Mouse (Mus musculus) hindbrain, embryonic 12.5 days (tissue): Measurements from ENCODE around the gene Zfhx3. TPM values are rescaled to one million over a fixed set of nuclear protein-coding genes. Genes with fewer than 3 reads are reported as not detected.

Experiments
- ATAC-seq: fragments of 200-750 bp; cut with Nextera tagmentation; 2 replicates; pipeline ENCODE4 v1.8.0; 2017; ENCODE audit warnings: moderate TSS enrichment; ENCODE audit not compliant: low FRiP score
- H3K27ac ChIP-seq: fragments of 300-500 bp; sonication (generic); 2 replicates; pipeline ENCODE4 v1.5.1; 2016; ENCODE audit warnings: mild to moderate bottlenecking
- H3K27me3 ChIP-seq: fragments of 300-500 bp; sonication (generic); 2 replicates; pipeline ENCODE4 v1.6.1; 2016; ENCODE audit warnings: mild to moderate bottlenecking
- H3K36me3 ChIP-seq: fragments of 300-500 bp; sonication (generic); 2 replicates; pipeline ENCODE4 v1.6.1; 2016; ENCODE audit warnings: mild to moderate bottlenecking
- H3K4me1 ChIP-seq: fragments of 300-500 bp; sonication (generic); 2 replicates; pipeline ENCODE4 v1.6.1; 2016
- H3K4me2 ChIP-seq: fragments of 300-500 bp; sonication (generic); replicated peaks from 2 replicates; pipeline ENCODE4 v1.6.1; 2016; ENCODE audit warnings: mild to moderate bottlenecking
- H3K4me3 ChIP-seq: fragments of 300-500 bp; sonication (generic); 2 replicates; pipeline ENCODE4 v1.5.1; 2016; ENCODE audit warnings: mild to moderate bottlenecking
- H3K9ac ChIP-seq: fragments of 300-500 bp; sonication (generic); 2 replicates; pipeline ENCODE4 v1.6.1; 2016; ENCODE audit warnings: mild to moderate bottlenecking, moderate library complexity
- H3K9me3 ChIP-seq: fragments of 300-500 bp; sonication (generic); replicated peaks from 2 replicates; pipeline ENCODE4 v1.6.1; 2016; ENCODE audit warnings: mild to moderate bottlenecking
- WGBS: fragments of 180-500 bp; shearing (Covaris S2); methylation state at CpG from one replicate; pipeline ENCODE4 v1.1.7; 2016; 5-methylcytosine and 5-hydroxymethylcytosine counted together
- polyA plus RNA-seq: library from polyadenylated mRNA; unstranded; fragments of >200 nt; fragmentation: Nextera tagmentation; extraction: Ambion mirVana; gene quantifications from 2 replicates; pipeline ENCODE4 v1.2.1, GENCODE M21; 2016

Zfhx3 gene
- polyA plus RNA-seq, 1 experiment from 2014 or later, result 56.8 TPM

DNA sequence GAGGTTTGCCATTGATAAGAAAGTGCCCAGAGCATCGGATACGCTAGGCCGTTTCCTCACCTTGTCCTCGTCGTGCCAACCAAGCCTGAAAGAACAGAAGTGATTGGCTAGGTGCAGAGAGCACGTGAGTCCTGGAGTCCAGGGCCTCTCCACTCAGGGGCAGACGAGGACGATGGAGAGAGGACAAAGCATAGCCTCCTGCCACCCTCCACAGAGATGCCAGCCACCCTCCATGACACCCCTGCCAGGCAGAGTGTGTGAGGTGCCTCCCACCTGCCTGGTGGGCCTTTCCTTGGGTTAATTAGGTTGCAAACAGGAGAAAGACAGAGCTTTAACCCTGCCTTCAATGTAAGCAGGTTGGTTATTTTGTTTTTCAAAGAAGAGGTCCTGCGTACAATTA is 965.6 kb downstream of the Zfhx3 start:
- no peak overlapping the region for H3K4me3 ChIP-seq
- peak; percentile 30; the same call in 1 of the 2 replicates for ATAC-seq
- no peaks in the 10 kb centered on the region for H3K27me3 ChIP-seq
- no peaks in the 10 kb centered on the region for H3K9me3 ChIP-seq
- H3K4me2 ChIP-seq, result 0 out of 2 replicates have a peak overlapping the region, but pooled peaks have one; percentile 16
- 68% methylated on average over 9 of the region's 9 CpGs for WGBS
- peaks cover 76% of the 10 kb centered on the region for H3K4me1 ChIP-seq
- no peaks in the 10 kb centered on the region for H3K36me3 ChIP-seq
- peak overlapping the region; percentile 89 for H3K27ac ChIP-seq
- no peak overlapping the region for H3K9ac ChIP-seq

DNA sequence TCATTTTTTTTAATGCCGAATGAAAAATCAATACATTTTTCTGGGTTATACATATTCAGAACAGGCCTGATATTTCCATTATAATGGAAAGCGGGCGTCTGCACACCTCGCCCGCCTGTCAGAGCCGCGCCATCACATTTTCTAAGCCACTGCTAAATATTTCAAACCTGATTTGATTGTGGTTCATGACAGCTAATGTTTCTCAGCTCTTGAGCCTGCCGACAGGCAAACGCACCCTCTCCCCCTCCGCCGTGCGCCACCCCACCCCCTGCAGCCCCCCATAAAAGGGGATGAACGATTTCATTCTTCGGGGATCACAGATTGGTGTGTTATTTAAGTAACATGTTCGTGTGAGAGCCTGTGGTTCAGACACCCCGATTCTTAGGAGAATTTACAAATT is 966.1 kb downstream of the Zfhx3 start:
- H3K4me3 ChIP-seq, result no peak overlapping the region
- no peaks in the 10 kb centered on the region for H3K9me3 ChIP-seq
- no peaks in the 10 kb centered on the region for H3K36me3 ChIP-seq
- ATAC-seq, result no peak; the same call in 1 of the 2 replicates
- no peak overlapping the region for H3K9ac ChIP-seq
- WGBS, result 45% methylated on average over 16 of the region's 16 CpGs
- peaks cover 72% of the 10 kb centered on the region for H3K4me1 ChIP-seq
- H3K27me3 ChIP-seq, result no peaks in the 10 kb centered on the region
- H3K4me2 ChIP-seq, result peak overlapping the region; percentile 16
- peak overlapping the region; percentile 89 for H3K27ac ChIP-seq

DNA sequence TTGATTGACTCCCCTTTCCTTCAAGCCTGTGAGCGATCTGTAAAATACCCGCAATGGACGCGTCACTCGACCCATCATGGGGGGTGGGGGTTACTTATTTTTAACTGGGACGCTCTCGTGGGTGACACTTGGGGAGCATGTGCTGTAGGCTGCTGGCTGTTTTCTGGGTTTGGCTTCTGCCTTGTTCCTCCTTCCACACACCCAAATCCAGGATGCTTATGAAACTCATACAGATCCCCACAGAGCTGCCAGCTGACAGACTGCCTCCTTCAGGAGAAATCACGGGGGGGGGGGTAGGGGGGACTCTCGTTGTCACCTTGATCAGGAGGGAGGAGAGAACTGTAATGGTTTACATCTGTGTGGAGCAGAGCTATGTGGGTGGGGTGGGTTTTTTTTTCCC is 966.6 kb downstream of the Zfhx3 start:
- WGBS, result 52% methylated on average over 9 of the region's 9 CpGs
- ATAC-seq, result no peak; the same call in 1 of the 2 replicates
- H3K9me3 ChIP-seq, result no peaks in the 10 kb centered on the region
- H3K4me3 ChIP-seq, result no peak overlapping the region
- H3K4me2 ChIP-seq, result no peak overlapping the region; the same call in 1 of the 2 replicates
- H3K9ac ChIP-seq, result no peak overlapping the region
- H3K27me3 ChIP-seq, result no peaks in the 10 kb centered on the region
- peaks cover 67% of the 10 kb centered on the region for H3K4me1 ChIP-seq
- H3K36me3 ChIP-seq, result no peaks in the 10 kb centered on the region
- peak overlapping the region; percentile 89 for H3K27ac ChIP-seq

DNA sequence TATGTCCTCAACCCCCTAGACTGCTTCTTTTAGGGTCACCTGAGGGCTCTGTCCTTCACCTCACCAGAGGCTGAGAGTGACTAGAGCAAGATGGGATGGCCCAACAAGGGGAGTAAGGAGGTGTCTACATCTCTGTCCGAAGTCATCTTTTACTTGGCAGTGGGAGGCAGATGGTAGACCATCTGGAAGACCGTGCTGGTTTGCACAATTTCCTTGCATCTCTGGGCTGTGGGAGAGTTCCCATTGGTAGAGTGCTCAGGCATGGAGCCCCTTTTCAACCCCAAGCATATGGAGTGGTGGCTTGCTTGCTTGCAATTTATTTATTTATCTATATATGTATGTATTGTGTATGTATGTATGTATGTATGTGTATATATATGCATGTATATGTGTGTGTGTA is 967.0 kb downstream of the Zfhx3 start:
- Histone ChIP-seq H3K9ac (no peak overlapping the region), H3K4me1 (peaks cover 62% of the 10 kb centered on the region), H3K9me3 (no peaks in the 10 kb centered on the region), H3K27ac (peak overlapping the region; percentile 89), H3K4me3 (no peak overlapping the region), H3K4me2 (no peak overlapping the region), H3K36me3 (no peaks in the 10 kb centered on the region), H3K27me3 (no peaks in the 10 kb centered on the region)
- ATAC-seq, result peak; percentile 17; the same call in 1 of the 2 replicates
- WGBS, result 59% methylated on average over 2 of the region's 2 CpGs

DNA sequence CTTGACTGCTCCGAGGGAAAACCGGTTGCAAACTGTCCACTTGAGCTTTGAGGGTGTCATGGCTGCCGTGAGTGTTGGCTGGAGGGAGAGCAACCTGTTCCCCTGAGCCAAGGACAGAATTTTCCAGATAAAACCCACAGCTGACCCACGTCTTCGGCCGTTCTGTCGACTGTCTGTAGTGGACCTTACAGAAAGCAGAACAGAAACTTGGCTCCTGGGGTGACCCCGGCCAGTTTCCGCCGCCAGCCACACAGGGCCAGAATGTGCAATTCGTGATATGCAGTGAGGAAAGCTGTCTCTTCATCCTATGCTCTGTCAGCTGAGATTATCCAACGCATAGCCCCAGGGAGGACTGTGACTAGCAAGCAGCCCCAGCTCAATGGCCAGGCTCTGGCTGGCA is 968.4 kb downstream of the Zfhx3 start:
- no peaks in the 10 kb centered on the region for H3K36me3 ChIP-seq
- H3K27me3 ChIP-seq, result no peaks in the 10 kb centered on the region
- H3K9ac ChIP-seq, result no peak overlapping the region
- no peak for ATAC-seq
- WGBS, result 82% methylated on average over 12 of the region's 12 CpGs
- H3K4me2 ChIP-seq, result no peak overlapping the region
- H3K4me3 ChIP-seq, result no peak overlapping the region
- peaks cover 54% of the 10 kb centered on the region for H3K4me1 ChIP-seq
- H3K27ac ChIP-seq, result peak overlapping the region; percentile 67
- H3K9me3 ChIP-seq, result no peaks in the 10 kb centered on the region

DNA sequence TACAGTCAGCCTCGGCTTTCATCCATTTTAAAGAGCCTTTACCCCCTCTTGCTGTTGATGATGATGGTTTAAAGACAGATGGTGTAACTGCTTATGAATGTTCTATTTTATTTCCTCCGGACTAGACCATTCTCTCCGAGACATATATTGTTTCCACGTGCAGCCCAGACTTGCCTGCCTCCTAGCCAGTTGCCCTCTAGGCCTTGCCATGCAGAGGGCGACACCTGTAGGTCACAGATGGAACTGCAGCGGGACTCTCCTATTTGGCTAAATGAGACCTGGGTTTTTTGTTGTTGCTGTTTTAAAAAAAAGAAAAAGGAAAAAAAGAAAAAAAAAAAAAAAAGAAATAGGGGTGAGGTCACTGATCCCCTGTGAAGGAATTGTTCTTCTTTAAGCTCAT is 969.1 kb downstream of the Zfhx3 start:
- H3K9me3 ChIP-seq, result no peaks in the 10 kb centered on the region
- H3K9ac ChIP-seq, result no peak overlapping the region
- H3K4me2 ChIP-seq, result no peak overlapping the region
- H3K27me3 ChIP-seq, result no peaks in the 10 kb centered on the region
- peaks cover 3% of the 10 kb centered on the region for H3K36me3 ChIP-seq
- no peak overlapping the region; the same call in 1 of the 2 replicates for H3K27ac ChIP-seq
- H3K4me1 ChIP-seq, result peaks cover 50% of the 10 kb centered on the region
- ATAC-seq, result no peak
- no peak overlapping the region for H3K4me3 ChIP-seq
- whole genome bisulfite sequencing, result 7% methylated on average over 6 of the region's 6 CpGs

DNA sequence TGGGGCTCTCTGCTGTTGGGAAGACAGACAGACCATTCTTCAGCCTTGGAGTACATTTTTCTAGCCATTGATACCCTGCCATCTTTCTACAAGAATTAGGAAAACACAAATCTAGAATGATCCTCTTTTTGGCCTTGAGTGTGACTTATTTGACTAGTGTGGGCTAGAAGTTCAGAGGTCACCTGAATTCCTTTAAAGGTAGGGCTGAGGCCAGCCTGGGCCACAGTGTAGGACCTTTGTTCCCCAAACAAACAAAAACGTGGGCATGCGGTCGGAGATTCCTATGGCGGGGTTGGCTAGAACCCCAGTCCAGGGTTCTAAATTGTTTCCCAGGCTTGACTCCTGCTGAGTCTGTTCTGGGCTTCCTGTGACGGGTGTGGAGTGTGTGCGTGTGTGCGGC is 970.6 kb downstream of the Zfhx3 start:
- H3K27ac ChIP-seq, result no peak overlapping the region; the same call in 1 of the 2 replicates
- 88% methylated on average over 7 of the region's 7 CpGs for WGBS
- H3K4me2 ChIP-seq, result no peak overlapping the region
- peaks cover 38% of the 10 kb centered on the region for H3K4me1 ChIP-seq
- H3K9me3 ChIP-seq, result no peaks in the 10 kb centered on the region
- H3K9ac ChIP-seq, result no peak overlapping the region
- H3K4me3 ChIP-seq, result no peak overlapping the region
- no peak for ATAC-seq
- H3K36me3 ChIP-seq, result peaks cover 7% of the 10 kb centered on the region
- H3K27me3 ChIP-seq, result no peaks in the 10 kb centered on the region

DNA sequence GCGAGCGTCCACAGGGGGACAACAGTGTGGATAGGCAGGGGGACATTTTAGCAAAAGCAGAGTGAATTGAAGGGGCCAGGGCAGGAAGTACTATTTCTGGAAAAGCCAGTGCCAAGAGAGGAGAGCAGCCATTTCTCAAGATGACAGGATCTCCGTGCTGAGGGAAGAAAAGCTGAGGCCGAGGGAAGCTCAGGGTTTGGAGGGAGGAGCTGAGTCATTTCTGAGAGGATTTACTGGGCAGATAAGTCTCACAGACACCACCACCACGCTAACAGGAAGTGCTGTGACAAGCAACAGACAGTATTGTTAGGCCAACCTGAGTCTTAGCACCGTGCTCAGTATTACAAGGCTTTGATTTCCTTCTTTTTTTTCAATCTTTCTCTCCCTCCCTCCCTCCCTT is 973.0 kb downstream of the Zfhx3 start:
- Histone ChIP-seq H3K27ac (peak overlapping the region; percentile 6), H3K9ac (no peak overlapping the region), H3K4me1 (peaks cover 26% of the 10 kb centered on the region), H3K9me3 (no peaks in the 10 kb centered on the region), H3K27me3 (no peaks in the 10 kb centered on the region), H3K36me3 (peaks cover 7% of the 10 kb centered on the region), H3K4me3 (no peak overlapping the region), H3K4me2 (no peak overlapping the region)
- no peak for ATAC-seq
- WGBS, result 63% methylated on average over 6 of the region's 6 CpGs

DNA sequence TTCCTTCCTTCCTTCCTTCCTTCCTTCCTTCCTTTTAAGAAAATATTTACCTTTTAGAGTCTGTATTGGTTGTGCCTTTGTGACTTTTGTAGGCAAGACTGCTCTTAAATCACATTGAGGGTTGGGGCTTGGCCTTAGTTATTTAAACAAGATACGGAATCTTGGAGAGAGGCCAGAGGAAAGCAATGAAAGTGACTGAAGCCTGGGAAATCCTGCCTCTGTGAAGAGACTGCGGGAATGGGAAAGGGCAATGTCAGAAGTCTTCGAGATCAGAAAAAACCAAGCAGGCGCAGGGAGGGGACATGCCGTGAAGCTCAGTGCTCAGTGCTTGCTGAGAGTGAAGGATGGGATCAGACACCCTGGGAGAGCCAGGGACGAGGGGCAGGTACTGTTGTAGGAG is 973.4 kb downstream of the Zfhx3 start:
- ATAC-seq, result no peak

DNA sequence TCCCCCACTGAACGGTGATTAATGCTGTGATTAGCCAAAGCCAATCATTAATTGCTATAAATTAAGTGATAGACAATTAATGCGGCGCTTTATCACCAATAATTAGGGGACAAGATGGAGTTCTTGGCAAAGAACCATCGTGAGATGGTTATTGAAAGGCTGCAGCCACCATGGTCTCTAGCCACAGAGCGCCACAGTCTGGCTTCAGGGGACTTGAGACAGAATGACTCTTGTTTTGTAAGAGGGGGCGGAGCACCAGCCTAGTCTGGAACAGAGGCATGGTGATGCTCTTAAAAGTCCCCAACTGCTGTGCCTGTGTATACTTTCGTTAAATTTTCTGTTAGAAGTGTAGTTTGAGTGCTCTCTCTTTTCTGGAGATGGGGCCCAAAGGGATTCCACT is 977.7 kb downstream of the Zfhx3 start:
- peaks cover 45% of the 10 kb centered on the region for H3K4me1 ChIP-seq
- 90% methylated on average over 7 of the region's 7 CpGs for WGBS
- H3K4me2 ChIP-seq, result no peak overlapping the region
- H3K4me3 ChIP-seq, result no peak overlapping the region
- no peak for ATAC-seq
- no peak overlapping the region for H3K9ac ChIP-seq
- H3K9me3 ChIP-seq, result no peaks in the 10 kb centered on the region
- no peak overlapping the region for H3K27ac ChIP-seq
- peaks cover 7% of the 10 kb centered on the region for H3K36me3 ChIP-seq
- H3K27me3 ChIP-seq, result no peaks in the 10 kb centered on the region

More for the DNA sequence above, 973.4 kb downstream of the Zfhx3 start:
- H3K4me2 ChIP-seq, result no peak overlapping the region
- no peak overlapping the region for H3K9ac ChIP-seq
- H3K9me3 ChIP-seq, result no peaks in the 10 kb centered on the region
- 85% methylated on average over 6 of the region's 6 CpGs for WGBS
- no peak overlapping the region for H3K4me3 ChIP-seq
- no peak overlapping the region; the same call in 1 of the 2 replicates for H3K27ac ChIP-seq
- H3K27me3 ChIP-seq, result no peaks in the 10 kb centered on the region
- peaks cover 7% of the 10 kb centered on the region for H3K36me3 ChIP-seq
- H3K4me1 ChIP-seq, result peaks cover 25% of the 10 kb centered on the region

DNA sequence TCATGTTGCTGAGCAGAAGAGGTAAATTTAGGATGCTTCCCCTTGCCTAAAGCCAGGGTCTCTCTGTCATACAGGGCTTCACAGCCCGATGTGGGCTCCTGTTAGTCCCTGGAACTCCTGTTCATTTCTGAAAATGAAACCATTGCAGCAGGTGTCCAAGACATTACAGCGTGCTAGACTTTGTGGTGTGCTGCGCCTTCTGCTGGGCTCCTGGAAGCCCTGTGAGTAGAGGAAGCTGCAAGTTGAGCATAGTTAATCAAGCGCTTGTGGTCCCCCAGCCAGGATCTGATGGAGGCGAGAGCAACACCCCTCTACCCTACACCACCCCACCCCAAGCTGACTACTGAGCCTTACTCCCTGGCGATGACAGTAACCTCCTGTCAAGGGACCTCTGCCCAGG is 980.7 kb downstream of the Zfhx3 start:
- peaks cover 39% of the 10 kb centered on the region for H3K4me1 ChIP-seq
- no peaks in the 10 kb centered on the region for H3K36me3 ChIP-seq
- no peak overlapping the region for H3K4me2 ChIP-seq
- no peak overlapping the region for H3K9ac ChIP-seq
- no peaks in the 10 kb centered on the region for H3K9me3 ChIP-seq
- ATAC-seq, result no peak
- H3K27me3 ChIP-seq, result no peaks in the 10 kb centered on the region
- WGBS, result 93% methylated on average over 6 of the region's 6 CpGs
- no peak overlapping the region for H3K4me3 ChIP-seq
- 0 out of 2 replicates have a peak overlapping the region, but pooled peaks have one; percentile 12 for H3K27ac ChIP-seq

DNA sequence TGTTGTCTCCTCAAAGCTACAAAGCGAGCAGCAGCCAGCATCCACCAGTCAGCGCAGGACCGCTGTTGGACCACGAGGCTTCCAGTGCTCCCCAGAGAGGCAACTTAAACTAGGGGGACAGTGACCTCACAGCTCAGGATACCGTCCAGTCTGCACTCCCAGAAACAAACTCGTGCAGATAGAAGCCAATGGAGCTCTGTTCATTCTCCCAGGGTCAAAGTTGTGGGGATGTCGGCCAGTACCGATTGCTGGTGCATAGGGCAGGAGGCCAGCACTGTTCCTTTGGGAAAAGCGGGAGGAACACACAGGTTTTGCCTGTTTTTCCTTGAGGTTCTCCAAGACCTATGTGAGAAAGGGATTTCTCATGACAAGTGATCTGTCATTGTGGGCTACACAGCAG is 982.1 kb downstream of the Zfhx3 start:
- H3K4me1 ChIP-seq, result peaks cover 41% of the 10 kb centered on the region
- no peak overlapping the region for H3K27ac ChIP-seq
- ATAC-seq, result no peak
- no peak overlapping the region for H3K4me3 ChIP-seq
- WGBS, result 95% methylated on average over 9 of the region's 9 CpGs
- no peaks in the 10 kb centered on the region for H3K36me3 ChIP-seq
- no peaks in the 10 kb centered on the region for H3K9me3 ChIP-seq
- no peak overlapping the region for H3K4me2 ChIP-seq
- no peak overlapping the region for H3K9ac ChIP-seq
- no peaks in the 10 kb centered on the region for H3K27me3 ChIP-seq

DNA sequence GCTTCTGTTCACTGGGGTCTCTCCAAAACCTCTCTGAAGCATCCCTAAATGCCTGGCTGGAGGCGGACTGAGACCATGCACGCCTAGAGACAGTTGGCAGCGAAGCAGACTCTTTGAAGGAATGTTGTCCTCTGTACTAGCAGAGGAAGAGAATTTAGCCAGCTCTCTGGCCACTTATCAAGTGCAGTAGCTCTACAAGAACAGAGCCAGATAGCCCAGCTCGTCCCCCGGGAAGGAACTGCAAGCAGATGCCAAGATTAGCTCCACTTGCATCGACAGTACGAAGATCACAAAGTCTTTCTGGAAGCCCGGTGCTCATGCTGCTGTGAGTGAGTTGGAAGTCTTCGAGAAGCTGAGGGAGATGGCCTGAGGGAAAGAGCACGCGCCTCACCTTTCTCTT is 983.7 kb downstream of the Zfhx3 start:
- H3K36me3 ChIP-seq, result no peaks in the 10 kb centered on the region
- H3K9me3 ChIP-seq, result no peaks in the 10 kb centered on the region
- H3K27me3 ChIP-seq, result no peaks in the 10 kb centered on the region
- H3K4me3 ChIP-seq, result no peak overlapping the region
- H3K9ac ChIP-seq, result no peak overlapping the region
- no peak for ATAC-seq
- 89% methylated on average over 11 of the region's 11 CpGs for WGBS
- no peak overlapping the region for H3K4me2 ChIP-seq
- peaks cover 45% of the 10 kb centered on the region for H3K4me1 ChIP-seq
- H3K27ac ChIP-seq, result no peak overlapping the region
